Mouse (Mus musculus): ENCODE measurements around the gene Gimap9. TPM values are rescaled to one million over a fixed set of nuclear protein-coding genes. Genes with fewer than 3 reads are reported as not detected.

The Gimap9 gene
- polyA plus RNA-seq (2012; rRNA removed), result 42.5 and 49.6 TPM in 2 replicates

GRCm38 (mm10) chr6:48675931-48676859 lies at the start of gene Gimap9:
Gimap9 (plus strand) TSS chr6:48676129.
- Histone ChIP-seq H3K4me1 (replicated peaks; ENCODE audit: control insufficient read depth, insufficient read depth, low read length) (peaks cover 35% of the 10 kb centered on the region), H3K27me3 (ENCODE audit: control insufficient read depth, insufficient read depth, low read length) (no peaks in the 10 kb centered on the region), H3K27ac (ENCODE audit: control insufficient read depth, insufficient read depth, low read length) (peak within 1 kb of the TSS; percentile 97), H3K36me3 (ENCODE audit: control insufficient read depth, insufficient read depth, low read length) (peaks cover 9% of the 10 kb centered on the region), H3K4me3 (ENCODE audit: control insufficient read depth, insufficient read depth, low read length) (peak within 1 kb of the TSS; percentile 71)
- WGBS, result under 1% methylated on average over 13 of the region's 13 CpGs
- TF ChIP-seq CTCF (IDR thresholded peaks at IDR 0.05; ENCODE audit: borderline replicate concordance, control insufficient read depth, extremely low read depth, insufficient read depth, low read length, poor library complexity), result no peak
- peak; percentile 45; the same call in 1 of the 2 replicates for TF ChIP-seq POLR2A (IDR thresholded peaks at IDR 0.05; ENCODE audit: control insufficient read depth, extremely low read depth, insufficient read depth, low read length, poor library complexity)
- DNase-seq, result peak; percentile 90

GRCm38 (mm10) chr6:48626464-48626863 lies 49.5 kb upstream of the Gimap9 start, which contains the start of gene AI854703:
AI854703 (plus strand) TSS chr6:48626764.
- Histone ChIP-seq H3K4me3 (ENCODE audit: control insufficient read depth, insufficient read depth, low read length) (peak within 1 kb of the TSS; percentile 44), H3K36me3 (ENCODE audit: control insufficient read depth, insufficient read depth, low read length) (no peaks in the 10 kb centered on the region), H3K4me1 (replicated peaks; ENCODE audit: control insufficient read depth, insufficient read depth, low read length) (peaks cover 22% of the 10 kb centered on the region), H3K27me3 (ENCODE audit: control insufficient read depth, insufficient read depth, low read length) (no peaks in the 10 kb centered on the region), H3K27ac (ENCODE audit: control insufficient read depth, insufficient read depth, low read length) (no peak within 1 kb of the TSS)
- TF ChIP-seq POLR2A (IDR thresholded peaks at IDR 0.05; ENCODE audit: control insufficient read depth, extremely low read depth, insufficient read depth, low read length, poor library complexity), result no peak
- no peak for TF ChIP-seq CTCF (IDR thresholded peaks at IDR 0.05; ENCODE audit: borderline replicate concordance, control insufficient read depth, extremely low read depth, insufficient read depth, low read length, poor library complexity)
- WGBS, result 86% methylated on average over 8 of the region's 8 CpGs
- no peak for DNase-seq

- H3K27me3 ChIP-seq (ENCODE audit: control insufficient read depth, insufficient read depth, low read length), result no peaks in the 10 kb centered on the region
- TF ChIP-seq POLR2A (IDR thresholded peaks at IDR 0.05; ENCODE audit: control insufficient read depth, extremely low read depth, insufficient read depth, low read length, poor library complexity) (no peak), CTCF (IDR thresholded peaks at IDR 0.05; ENCODE audit: borderline replicate concordance, control insufficient read depth, extremely low read depth, insufficient read depth, low read length, poor library complexity) (no peak)
- H3K4me1 ChIP-seq (replicated peaks; ENCODE audit: control insufficient read depth, insufficient read depth, low read length), result peaks cover 22% of the 10 kb centered on the region
- H3K4me3 ChIP-seq (ENCODE audit: control insufficient read depth, insufficient read depth, low read length), result peak overlapping the region; percentile 44
- 1% methylated on average over 32 of the region's 32 CpGs for WGBS
- no peaks in the 10 kb centered on the region for H3K36me3 ChIP-seq (ENCODE audit: control insufficient read depth, insufficient read depth, low read length)
- H3K27ac ChIP-seq (ENCODE audit: control insufficient read depth, insufficient read depth, low read length), result no peak overlapping the region
- peak; percentile 42 for DNase-seq
Observed at GRCm38 (mm10) chr6:48626984-48627383, 48.9 kb upstream of the Gimap9 start.

GRCm38 (mm10) chr6:48627511-48627924 lies 48.4 kb upstream of the Gimap9 start:
- H3K4me3 ChIP-seq (ENCODE audit: control insufficient read depth, insufficient read depth, low read length), result no peak overlapping the region
- no peaks in the 10 kb centered on the region for H3K27me3 ChIP-seq (ENCODE audit: control insufficient read depth, insufficient read depth, low read length)
- no peaks in the 10 kb centered on the region for H3K36me3 ChIP-seq (ENCODE audit: control insufficient read depth, insufficient read depth, low read length)
- no peak overlapping the region for H3K27ac ChIP-seq (ENCODE audit: control insufficient read depth, insufficient read depth, low read length)
- peaks cover 22% of the 10 kb centered on the region for H3K4me1 ChIP-seq (replicated peaks; ENCODE audit: control insufficient read depth, insufficient read depth, low read length)
- WGBS, result 19% methylated on average over 7 of the region's 7 CpGs
- DNase-seq, result no peak
- TF ChIP-seq CTCF (IDR thresholded peaks at IDR 0.05; ENCODE audit: borderline replicate concordance, control insufficient read depth, extremely low read depth, insufficient read depth, low read length, poor library complexity), result no peak
- no peak for TF ChIP-seq POLR2A (IDR thresholded peaks at IDR 0.05; ENCODE audit: control insufficient read depth, extremely low read depth, insufficient read depth, low read length, poor library complexity)

GRCm38 (mm10) chr6:48628377-48628776 lies 47.6 kb upstream of the Gimap9 start:
- no peak for DNase-seq
- WGBS, result 72% methylated on average over 3 of the region's 3 CpGs
- no peaks in the 10 kb centered on the region for H3K36me3 ChIP-seq (ENCODE audit: control insufficient read depth, insufficient read depth, low read length)
- H3K27ac ChIP-seq (ENCODE audit: control insufficient read depth, insufficient read depth, low read length), result no peak overlapping the region
- peaks cover 22% of the 10 kb centered on the region for H3K4me1 ChIP-seq (replicated peaks; ENCODE audit: control insufficient read depth, insufficient read depth, low read length)
- no peak overlapping the region for H3K4me3 ChIP-seq (ENCODE audit: control insufficient read depth, insufficient read depth, low read length)
- no peak for TF ChIP-seq POLR2A (IDR thresholded peaks at IDR 0.05; ENCODE audit: control insufficient read depth, extremely low read depth, insufficient read depth, low read length, poor library complexity)
- no peak for TF ChIP-seq CTCF (IDR thresholded peaks at IDR 0.05; ENCODE audit: borderline replicate concordance, control insufficient read depth, extremely low read depth, insufficient read depth, low read length, poor library complexity)
- no peaks in the 10 kb centered on the region for H3K27me3 ChIP-seq (ENCODE audit: control insufficient read depth, insufficient read depth, low read length)

GRCm38 (mm10) chr6:48628808-48629660 lies 46.9 kb upstream of the Gimap9 start:
- DNase-seq, result peak; percentile 32
- Histone ChIP-seq H3K36me3 (ENCODE audit: control insufficient read depth, insufficient read depth, low read length) (no peaks in the 10 kb centered on the region), H3K27me3 (ENCODE audit: control insufficient read depth, insufficient read depth, low read length) (no peaks in the 10 kb centered on the region), H3K4me3 (ENCODE audit: control insufficient read depth, insufficient read depth, low read length) (peak overlapping the region; percentile 42), H3K4me1 (replicated peaks; ENCODE audit: control insufficient read depth, insufficient read depth, low read length) (peaks cover 22% of the 10 kb centered on the region), H3K27ac (ENCODE audit: control insufficient read depth, insufficient read depth, low read length) (no peak overlapping the region)
- 14% methylated on average over 54 of the region's 54 CpGs for WGBS
- TF ChIP-seq CTCF (IDR thresholded peaks at IDR 0.05; ENCODE audit: borderline replicate concordance, control insufficient read depth, extremely low read depth, insufficient read depth, low read length, poor library complexity), result 0 out of 2 replicates have a peak, but pooled peaks have one; percentile 26
- TF ChIP-seq POLR2A (IDR thresholded peaks at IDR 0.05; ENCODE audit: control insufficient read depth, extremely low read depth, insufficient read depth, low read length, poor library complexity), result no peak

All from thymus, adult 2 months (tissue).